Mouse (Mus musculus) heart, embryonic 14.5 days (tissue): ENCODE results near the gene Pi16. TPM values are rescaled to one million over a fixed set of nuclear protein-coding genes. Genes with fewer than 3 reads are reported as not detected.

Source experiments
- ATAC-seq: fragments of 200-750 bp; cut with Nextera tagmentation; 2 replicates; pipeline ENCODE4 v1.8.0; 2017; ENCODE audit warnings: low read depth, moderate TSS enrichment; ENCODE audit not compliant: insufficient number of reproducible peaks, insufficient read depth, low FRiP score
- H3K27ac ChIP-seq, 2 experiments: fragments of 200-500 bp in 1 of 2; fragments of 300-500 bp in 1 of 2; sonication (generic) in 1 of 2; replicated peaks in 1 of 2; 2 replicates each; pipeline ENCODE4 v1.5.1; 2012 to 2014; ENCODE audit warnings: low read depth in 2 of 2, low read length in 2 of 2, control low read depth in 1 of 2, mild to moderate bottlenecking in 1 of 2, mixed read lengths in 1 of 2; ENCODE audit not compliant: control insufficient read depth in 1 of 2, insufficient read depth in 1 of 2
- H3K27me3 ChIP-seq: fragments of 300-500 bp; sonication (generic); 2 replicates; pipeline ENCODE4 v1.6.1; 2014; ENCODE audit warnings: mild to moderate bottlenecking, low read length, control low read depth; ENCODE audit not compliant: control insufficient read depth, insufficient read depth
- H3K36me3 ChIP-seq: fragments of 300-500 bp; sonication (generic); 2 replicates; pipeline ENCODE4 v1.6.1; 2014; ENCODE audit warnings: mild to moderate bottlenecking, control low read depth, low read length, mixed read lengths; ENCODE audit not compliant: control insufficient read depth, insufficient read depth
- H3K4me1 ChIP-seq, 2 experiments: fragments of 200-500 bp in 1 of 2; fragments of 300-500 bp in 1 of 2; sonication (generic) in 1 of 2; 2 replicates each; pipeline ENCODE4 v1.6.1; 2012 to 2014; ENCODE audit warnings: low read length in 2 of 2, control low read depth in 1 of 2, mixed read lengths in 1 of 2; ENCODE audit not compliant: control insufficient read depth in 2 of 2, insufficient read depth in 2 of 2
- H3K4me2 ChIP-seq: fragments of 300-500 bp; sonication (generic); 2 replicates; pipeline ENCODE4 v1.6.1; 2014; ENCODE audit warnings: mild to moderate bottlenecking, low read length
- H3K4me3 ChIP-seq, 2 experiments: fragments of 200-500 bp in 1 of 2; fragments of 300-500 bp in 1 of 2; sonication (generic) in 1 of 2; 2 replicates each; pipeline ENCODE4 v1.5.1; 2012 to 2014; ENCODE audit warnings: low read length in 2 of 2, mild to moderate bottlenecking in 2 of 2, control low read depth in 1 of 2, low read depth in 1 of 2, moderate library complexity in 1 of 2; ENCODE audit not compliant: control insufficient read depth in 1 of 2, insufficient read depth in 1 of 2
- H3K9ac ChIP-seq: fragments of 300-500 bp; sonication (generic); 2 replicates; pipeline ENCODE4 v1.6.1; 2014; ENCODE audit warnings: mild to moderate bottlenecking, low read length
- H3K9me3 ChIP-seq: fragments of 300-500 bp; sonication (generic); 2 replicates; pipeline ENCODE4 v1.6.1; 2016; ENCODE audit warnings: low read length, control low read depth; ENCODE audit not compliant: control insufficient read depth
- WGBS: fragments of 180-500 bp; shearing (Covaris S2); extraction: QIAGEN DNeasy Blood & Tissue Kit; methylation state at CpG from one replicate; pipeline ENCODE4 v1.1.7; 2014; 5-methylcytosine and 5-hydroxymethylcytosine counted together
- polyA plus RNA-seq: library from polyadenylated mRNA; unstranded; fragments of >200 nt; fragmentation: Nextera tagmentation; extraction: Ambion mirVana; gene quantifications from 2 replicates; pipeline ENCODE4 v1.2.1, GENCODE M21; 2014

Pi16 gene
- polyA plus RNA-seq, 1 experiment from 2014 or later: 1.1 TPM

DNA sequence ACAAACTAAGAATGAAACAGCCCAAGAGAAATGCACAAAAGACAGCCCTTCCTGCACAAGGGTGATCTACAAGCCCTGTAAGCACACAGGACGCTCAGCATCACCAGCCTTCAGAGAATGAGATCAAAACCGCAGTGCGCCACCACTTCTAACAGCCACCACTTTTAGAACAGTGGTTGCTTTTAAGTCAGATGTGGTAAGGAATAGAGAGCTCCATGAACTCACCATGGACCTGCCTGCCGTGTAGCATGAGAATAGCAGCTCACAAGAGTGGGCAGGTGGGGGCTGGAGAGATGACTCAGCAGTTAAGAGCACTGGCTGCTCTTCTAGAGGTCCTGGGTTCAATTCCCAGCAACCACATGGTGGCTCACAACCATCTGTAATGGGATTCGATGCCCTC is 37.1 kb upstream of the Pi16 start:
- H3K36me3 ChIP-seq: peaks cover 27% of the 10 kb centered on the region
- 0 out of 4 replicates have a peak, but pooled peaks cover 0 to 2% of the 10 kb centered on the region in 2 experiments for H3K4me1 ChIP-seq

DNA sequence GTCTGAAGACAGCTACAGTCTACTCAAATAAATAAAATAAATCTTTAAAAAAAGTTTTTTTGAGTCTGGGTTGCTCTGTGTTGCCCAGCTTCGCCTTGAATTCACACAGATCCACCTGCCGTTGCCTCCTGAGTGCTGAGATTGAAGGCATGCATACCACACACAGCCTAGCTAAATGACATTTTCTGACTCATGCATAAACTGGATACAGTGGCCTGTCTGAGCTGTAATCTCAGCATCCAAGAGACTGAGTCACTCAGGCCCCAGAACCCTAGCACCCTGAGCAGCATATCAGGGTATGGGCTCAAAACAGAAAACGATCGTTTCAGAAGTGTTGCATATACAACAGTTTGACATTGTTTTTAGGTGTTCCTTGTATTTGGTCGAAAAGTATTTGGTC is 35.9 kb upstream of the Pi16 start:
- Histone ChIP-seq H3K36me3 (peaks cover 30% of the 10 kb centered on the region), H3K9ac (no peak overlapping the region), H3K4me1 (0 out of 4 replicates have a peak, but pooled peaks cover 0 to 2% of the 10 kb centered on the region in 2 experiments), H3K9me3 (no peaks in the 10 kb centered on the region), H3K27me3 (no peaks in the 10 kb centered on the region), H3K4me3 (no peak overlapping the region), H3K27ac (no peak overlapping the region), H3K4me2 (no peak overlapping the region)
- 83% methylated on average over 5 of the region's 5 CpGs for WGBS
- ATAC-seq: no peak

More for the DNA sequence above, 37.1 kb upstream of the Pi16 start:
- 87% methylated on average over 5 of the region's 5 CpGs for WGBS
- Histone ChIP-seq H3K4me2 (no peak overlapping the region), H3K27ac (no peak overlapping the region), H3K27me3 (no peaks in the 10 kb centered on the region), H3K9me3 (no peaks in the 10 kb centered on the region), H3K4me3 (no peak overlapping the region), H3K9ac (no peak overlapping the region)
- ATAC-seq: no peak

DNA sequence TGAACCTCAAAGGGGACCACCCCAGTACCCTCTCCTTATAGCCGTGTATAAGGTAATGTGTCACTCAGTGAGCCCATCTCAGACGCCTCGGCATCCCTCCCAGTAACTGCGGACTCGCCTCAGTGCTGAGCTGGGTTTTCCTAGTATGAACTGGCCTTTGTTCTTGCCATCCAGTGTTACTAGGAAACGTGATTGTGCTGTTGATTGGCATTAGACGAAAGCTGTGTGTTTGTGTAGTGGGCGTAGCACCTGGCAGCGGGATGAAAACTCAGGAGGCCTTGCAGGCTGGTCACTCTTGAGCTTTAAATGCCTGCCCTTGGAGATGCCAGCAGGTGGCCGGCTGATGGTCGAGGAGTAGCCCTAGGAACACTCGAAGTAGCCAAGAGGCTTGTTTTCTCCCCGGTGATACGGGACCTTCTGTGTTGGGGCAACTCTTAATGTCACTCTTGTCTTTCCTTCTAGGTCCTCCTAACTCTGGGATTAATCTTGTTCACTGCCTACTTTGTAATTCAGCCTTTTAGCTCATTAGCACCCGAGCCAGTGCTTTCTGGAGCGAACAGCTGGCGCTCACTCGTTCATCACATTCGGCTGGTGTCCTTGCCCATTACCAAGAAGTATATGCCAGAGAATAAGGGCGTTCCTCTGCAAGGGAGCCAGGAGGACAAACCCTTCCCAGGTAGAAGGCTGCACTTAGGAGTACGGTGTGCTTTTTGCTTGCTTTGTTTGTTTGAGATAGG is 35.1 kb upstream of the Pi16 start:
- Histone ChIP-seq H3K27me3 (no peaks in the 10 kb centered on the region), H3K36me3 (peaks cover 30% of the 10 kb centered on the region), H3K4me1 (0 out of 4 replicates have a peak, but pooled peaks cover 0 to 2% of the 10 kb centered on the region in 2 experiments), H3K27ac (no peak overlapping the region), H3K4me2 (no peak overlapping the region), H3K9me3 (no peaks in the 10 kb centered on the region), H3K9ac (no peak overlapping the region), H3K4me3 (no peak overlapping the region)
- no peak for ATAC-seq
- WGBS: 75% methylated on average over 21 of the region's 21 CpGs

- Histone ChIP-seq H3K9ac (no peak overlapping the region), H3K27ac (no peak overlapping the region), H3K4me2 (no peak overlapping the region), H3K4me3 (no peak overlapping the region), H3K4me1 (no peaks in the 10 kb centered on the region), H3K36me3 (peaks cover 46% of the 10 kb centered on the region), H3K9me3 (no peaks in the 10 kb centered on the region), H3K27me3 (no peaks in the 10 kb centered on the region)
- WGBS: 87% methylated on average over 7 of the region's 7 CpGs
- ATAC-seq: no peak
These were observed 25.7 kb upstream of the Pi16 start for GRCm38 (mm10) chr17:29291793-29292192.

DNA sequence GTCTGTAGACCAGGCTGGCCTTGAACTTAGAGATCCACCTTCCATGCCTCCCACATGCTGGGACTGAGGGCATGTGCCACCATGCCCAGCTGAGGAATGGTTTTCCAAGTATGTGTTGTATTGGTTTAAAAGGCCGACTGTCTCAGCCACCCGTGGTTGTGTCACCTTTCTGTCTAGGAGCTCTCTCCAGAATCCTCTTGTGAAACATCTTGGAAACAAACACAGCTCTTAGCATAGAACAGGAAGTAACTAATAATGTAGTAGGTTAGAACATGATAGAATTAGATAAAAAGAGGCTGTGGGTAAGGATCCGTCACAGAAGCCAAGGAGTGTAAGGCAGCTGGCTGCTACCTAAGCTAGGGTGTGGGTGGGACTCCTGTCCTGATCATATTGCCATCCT is 24.5 kb upstream of the Pi16 start:
- no peak overlapping the region for H3K4me3 ChIP-seq
- no peak for ATAC-seq
- peaks cover 57% of the 10 kb centered on the region for H3K36me3 ChIP-seq
- H3K27ac ChIP-seq: no peak overlapping the region
- no peaks in the 10 kb centered on the region for H3K9me3 ChIP-seq
- H3K4me1 ChIP-seq: 0 out of 4 replicates have a peak, but pooled peaks cover 0 to 2% of the 10 kb centered on the region in 2 experiments
- WGBS: 83% methylated on average over 3 of the region's 3 CpGs
- no peak overlapping the region for H3K4me2 ChIP-seq
- no peaks in the 10 kb centered on the region for H3K27me3 ChIP-seq
- no peak overlapping the region for H3K9ac ChIP-seq

GRCm38 (mm10) chr17:29293807-29294605 is 23.5 kb upstream of the Pi16 start:
- H3K4me3 ChIP-seq: no peak overlapping the region
- no peak overlapping the region for H3K27ac ChIP-seq
- no peak overlapping the region for H3K4me2 ChIP-seq
- ATAC-seq: no peak
- H3K9ac ChIP-seq: no peak overlapping the region
- H3K9me3 ChIP-seq: no peaks in the 10 kb centered on the region
- 0 out of 4 replicates have a peak, but pooled peaks cover 0 to 2% of the 10 kb centered on the region in 2 experiments for H3K4me1 ChIP-seq
- no peaks in the 10 kb centered on the region for H3K27me3 ChIP-seq
- 73% methylated on average over 9 of the region's 9 CpGs for WGBS
- peaks cover 68% of the 10 kb centered on the region for H3K36me3 ChIP-seq

DNA sequence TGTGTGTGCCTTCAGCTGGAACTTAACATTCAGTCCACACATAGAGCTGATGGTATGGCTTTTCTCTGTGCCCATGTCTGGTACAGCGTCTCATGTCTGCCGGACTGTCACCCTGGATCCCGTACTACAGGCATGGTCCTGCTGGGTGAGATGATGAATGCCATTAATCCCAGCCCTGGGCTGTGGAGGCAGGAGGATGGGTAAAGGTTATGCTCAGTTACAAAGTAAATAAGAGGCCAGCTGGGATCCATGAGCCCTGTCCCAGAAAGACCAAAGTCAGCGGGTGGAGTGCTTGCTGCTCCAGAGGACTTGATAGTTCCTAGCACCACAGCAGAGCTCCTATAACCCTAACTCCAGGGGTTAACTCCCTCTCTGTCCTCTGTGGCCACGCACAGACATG is 21.6 kb upstream of the Pi16 start:
- Histone ChIP-seq H3K27ac (no peak overlapping the region), H3K9ac (no peak overlapping the region), H3K27me3 (no peaks in the 10 kb centered on the region), H3K9me3 (no peaks in the 10 kb centered on the region), H3K4me3 (no peak overlapping the region), H3K4me2 (no peak overlapping the region), H3K36me3 (peaks cover 81% of the 10 kb centered on the region), H3K4me1 (peaks cover 0 to 2% of the 10 kb centered on the region in 2 experiments; a peak in 1 of 4 replicates)
- no peak for ATAC-seq
- 78% methylated on average over 5 of the region's 5 CpGs for WGBS
